Mouse (Mus musculus): ENCODE measurements around the gene Akr1d1. TPM values are rescaled to one million over a fixed set of nuclear protein-coding genes. Genes with fewer than 3 reads are reported as not detected.

Gene Akr1d1
- polyA plus RNA-seq, 1 experiment from 2014 or later: not detected

- Histone ChIP-seq H3K27ac (ENCODE audit: low read length) (no peak overlapping the region), H3K36me3 (ENCODE audit: control insufficient read depth, insufficient read depth, low read length) (no peaks in the 10 kb centered on the region), H3K4me3 (ENCODE audit: low read depth, low read length) (no peak overlapping the region), H3K4me2 (replicated peaks; ENCODE audit: low read depth, low read length) (no peak overlapping the region), H3K9me3 (ENCODE audit: control insufficient read depth, low read depth, low read length) (no peaks in the 10 kb centered on the region), H3K4me1 (ENCODE audit: control insufficient read depth, insufficient read depth, low read length) (no peaks in the 10 kb centered on the region), H3K9ac (replicated peaks; ENCODE audit: low read depth, low read length) (no peak overlapping the region), H3K27me3 (ENCODE audit: control insufficient read depth, insufficient read depth, low read length) (no peaks in the 10 kb centered on the region)
- WGBS: 87% methylated on average over 2 of the region's 2 CpGs
- no peak for ATAC-seq (ENCODE audit: insufficient number of reproducible peaks, insufficient read depth, low FRiP score, low read depth)
These were observed 85.5 kb downstream of the Akr1d1 start for GRCm38 (mm10) chr6:37615490-37615889.

GRCm38 (mm10) chr6:37616136-37616535, 86.2 kb downstream of the Akr1d1 start:
- no peak overlapping the region for H3K27ac ChIP-seq (ENCODE audit: low read length)
- H3K9me3 ChIP-seq (ENCODE audit: control insufficient read depth, low read depth, low read length): no peaks in the 10 kb centered on the region
- ATAC-seq (ENCODE audit: insufficient number of reproducible peaks, insufficient read depth, low FRiP score, low read depth): no peak
- H3K27me3 ChIP-seq (ENCODE audit: control insufficient read depth, insufficient read depth, low read length): no peaks in the 10 kb centered on the region
- H3K4me3 ChIP-seq (ENCODE audit: low read depth, low read length): no peak overlapping the region
- H3K36me3 ChIP-seq (ENCODE audit: control insufficient read depth, insufficient read depth, low read length): no peaks in the 10 kb centered on the region
- H3K9ac ChIP-seq (replicated peaks; ENCODE audit: low read depth, low read length): no peak overlapping the region
- 93% methylated on average over 7 of the region's 7 CpGs for WGBS
- no peaks in the 10 kb centered on the region for H3K4me1 ChIP-seq (ENCODE audit: control insufficient read depth, insufficient read depth, low read length)
- H3K4me2 ChIP-seq (replicated peaks; ENCODE audit: low read depth, low read length): no peak overlapping the region

- ATAC-seq (ENCODE audit: insufficient number of reproducible peaks, insufficient read depth, low FRiP score, low read depth): no peak
- H3K27ac ChIP-seq (ENCODE audit: low read length): no peak overlapping the region
- no peak overlapping the region for H3K4me3 ChIP-seq (ENCODE audit: low read depth, low read length)
- no peaks in the 10 kb centered on the region for H3K9me3 ChIP-seq (ENCODE audit: control insufficient read depth, low read depth, low read length)
- H3K27me3 ChIP-seq (ENCODE audit: control insufficient read depth, insufficient read depth, low read length): no peaks in the 10 kb centered on the region
- no peaks in the 10 kb centered on the region for H3K36me3 ChIP-seq (ENCODE audit: control insufficient read depth, insufficient read depth, low read length)
- no peaks in the 10 kb centered on the region for H3K4me1 ChIP-seq (ENCODE audit: control insufficient read depth, insufficient read depth, low read length)
- no peak overlapping the region for H3K9ac ChIP-seq (replicated peaks; ENCODE audit: low read depth, low read length)
- WGBS: 38% methylated on average over 10 of the region's 10 CpGs
- H3K4me2 ChIP-seq (replicated peaks; ENCODE audit: low read depth, low read length): no peak overlapping the region
These were observed 87.5 kb downstream of the Akr1d1 start for GRCm38 (mm10) chr6:37617431-37618011.

Other genes with a start within 250 kb of the Akr1d1 start
- 0.95 and 1.0 TPM in 2 replicates for gene Dgki, start 230.0 kb upstream of the Akr1d1 start, polyA plus RNA-seq (2014; fragmentation: Nextera tagmentation; extraction: Ambion mirVana)
- gene Creb3l2, start 88.0 kb upstream of the Akr1d1 start, polyA plus RNA-seq (2014; fragmentation: Nextera tagmentation; extraction: Ambion mirVana): 28.7 and 29.6 TPM in 2 replicates

Data from stomach, embryonic 14.5 days (tissue).